Mouse (Mus musculus) lung, adult 2 months (tissue): Measurements from ENCODE around the gene Srgap2. TPM values are rescaled to one million over a fixed set of nuclear protein-coding genes. Genes with fewer than 3 reads are reported as not detected.

Source experiments
- DNase-seq: peaks from one replicate; pipeline ENCODE4 v3.0.0; 2022
- H3K4me1 ChIP-seq: fragments of 200-500 bp; 2 replicates; pipeline ENCODE4 v1.6.1; 2011; ENCODE audit warnings: low read length; ENCODE audit not compliant: control insufficient read depth, insufficient read depth
- H3K4me3 ChIP-seq: fragments of 200-500 bp; replicated peaks from 2 replicates; pipeline ENCODE3; 2011; ENCODE audit warnings: low read depth, mild to moderate bottlenecking, control low read depth, low read length; ENCODE audit errors: extremely low read depth
- CTCF ChIP-seq: fragments of 200-500 bp; IDR thresholded peaks from 2 replicates; pipeline ENCODE4 v1.5.1; 2011; ENCODE audit warnings: mild to moderate bottlenecking, low read length, control low read depth; ENCODE audit not compliant: insufficient read depth
- POLR2A ChIP-seq: fragments of 200-500 bp; IDR thresholded peaks from 2 replicates; pipeline ENCODE4 v1.6.1; 2011; ENCODE audit warnings: low read depth, mild to moderate bottlenecking, control low read depth, low read length, borderline replicate concordance; ENCODE audit errors: extremely low read depth
- WGBS: fragments of 180-500 bp; shearing (Covaris S2); methylation state at CpG from one replicate; pipeline ENCODE4 v1.1.7; 2018; 5-methylcytosine and 5-hydroxymethylcytosine counted together
- polyA plus RNA-seq: library from polyadenylated mRNA; depleted of rRNA; stranded (reverse); fragments of >200 nt; gene quantifications from 2 replicates; pipeline ENCODE4 v1.2.3, GENCODE M21; 2012

The Srgap2 gene
- polyA plus RNA-seq, 1 experiment: 34.8 TPM

DNA sequence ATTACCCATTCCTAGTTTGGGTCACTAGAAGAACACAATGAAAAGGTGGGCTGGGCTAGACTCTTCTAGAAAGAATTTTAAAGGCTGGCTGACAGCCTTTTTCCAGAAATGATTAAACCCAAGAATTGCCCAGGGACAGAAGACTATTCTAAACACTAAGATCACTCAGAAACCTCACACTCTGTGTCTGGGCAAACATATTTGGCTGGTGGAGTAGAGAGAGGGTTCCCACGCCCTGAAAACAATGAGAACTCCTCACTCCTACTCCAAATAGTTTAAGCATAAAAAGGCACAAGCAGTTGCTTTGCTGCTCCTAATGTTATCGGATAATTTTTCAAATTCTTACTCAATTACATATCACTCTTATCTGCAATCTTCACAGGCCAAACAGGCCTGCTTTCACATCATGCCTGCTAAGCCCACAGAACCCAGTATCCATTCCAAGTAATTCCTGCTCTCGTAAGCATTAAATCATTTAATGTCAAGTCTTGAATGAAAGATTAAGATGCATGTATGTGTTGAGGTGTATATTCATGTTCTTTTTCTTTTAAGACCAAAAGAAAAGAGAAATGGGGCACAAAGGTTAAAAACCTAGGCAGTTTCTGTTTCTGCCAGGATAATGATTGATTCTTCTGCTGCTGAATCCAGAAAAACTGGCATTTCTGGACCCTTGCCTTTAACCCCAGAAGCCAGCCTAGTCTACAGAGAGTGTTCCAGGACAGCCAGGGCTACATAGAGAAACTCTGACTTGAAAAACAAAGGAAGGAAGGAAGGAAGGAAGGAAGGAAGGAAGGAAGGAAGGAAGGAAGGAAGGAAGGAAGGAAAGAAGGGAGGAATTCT is 15.3 kb downstream of the Srgap2 start:
- 47% methylated on average over 3 of the region's 3 CpGs for WGBS
- Histone ChIP-seq H3K4me3 (no peak overlapping the region), H3K4me1 (peaks cover 10% of the 10 kb centered on the region)
- DNase-seq: no peak
- TF ChIP-seq CTCF (no peak), POLR2A (no peak)

DNA sequence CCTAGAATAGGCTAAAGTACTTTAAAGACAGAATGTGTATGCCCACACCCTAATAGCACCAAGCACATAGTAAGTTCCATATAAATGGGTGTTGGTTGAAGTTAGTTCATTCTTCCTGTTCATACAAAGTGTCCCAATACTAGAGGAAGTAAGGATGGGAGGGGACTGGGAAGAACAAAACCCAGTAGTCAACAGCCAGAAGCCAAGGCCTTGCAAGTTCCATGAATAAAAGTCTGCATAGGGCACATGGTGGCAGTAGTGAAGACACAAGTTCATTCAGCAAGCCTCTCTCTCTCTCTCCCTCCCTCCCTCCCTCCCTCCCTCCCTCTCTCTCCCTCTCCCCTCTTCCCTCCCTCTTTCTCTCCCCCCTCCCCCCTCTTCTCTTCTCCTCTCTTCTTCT is 16.0 kb downstream of the Srgap2 start:
- no peak for DNase-seq
- Histone ChIP-seq H3K4me1 (peaks cover 8% of the 10 kb centered on the region), H3K4me3 (no peak overlapping the region)
- TF ChIP-seq POLR2A: no peak
- TF ChIP-seq CTCF: no peak

DNA sequence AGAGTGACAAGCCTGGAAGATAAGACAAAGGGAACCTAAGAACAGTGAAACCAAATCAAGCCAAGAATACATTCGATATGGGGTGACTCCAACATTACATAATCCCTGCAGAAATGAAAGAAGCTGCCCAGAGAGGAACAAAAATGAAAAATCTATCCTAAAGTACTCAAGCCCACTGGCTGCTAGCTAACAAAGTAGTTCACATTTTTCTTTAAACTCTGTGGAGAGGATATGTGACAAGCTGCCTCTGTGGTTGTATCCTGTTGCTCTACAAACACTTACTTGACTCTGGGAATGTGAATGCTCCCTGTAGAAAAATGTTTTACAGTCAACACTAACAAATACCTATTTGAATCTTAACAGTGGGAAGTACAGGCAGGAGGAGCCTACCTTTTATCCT is 25.5 kb downstream of the Srgap2 start:
- H3K4me3 ChIP-seq: no peak overlapping the region
- TF ChIP-seq POLR2A (no peak), CTCF (no peak)
- H3K4me1 ChIP-seq: peaks cover 11% of the 10 kb centered on the region
- WGBS: 26% methylated on average over 1 of the region's 1 CpGs
- DNase-seq: no peak

DNA sequence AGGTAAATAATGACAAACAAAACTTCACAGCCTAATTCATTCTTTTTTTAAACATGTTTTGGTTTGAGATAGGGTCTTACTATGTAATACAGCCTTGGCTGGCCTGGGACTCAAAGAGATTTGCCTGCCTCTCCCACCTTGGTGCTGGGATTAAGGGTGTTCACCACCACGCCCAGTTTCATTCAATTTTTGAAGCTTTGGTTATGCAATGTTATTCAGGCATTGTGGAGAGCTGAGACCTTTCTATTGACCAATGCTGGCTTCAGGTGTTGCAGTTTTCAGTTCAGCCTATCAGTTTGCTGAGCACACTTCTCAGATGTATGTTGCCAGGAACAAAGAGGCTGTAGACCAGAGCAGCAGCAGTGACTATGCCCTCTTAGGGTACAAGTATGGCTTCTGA is 28.9 kb downstream of the Srgap2 start:
- no peak for DNase-seq
- no peak for TF ChIP-seq POLR2A
- no peak for TF ChIP-seq CTCF
- Histone ChIP-seq H3K4me1 (peaks cover 2% of the 10 kb centered on the region), H3K4me3 (no peak overlapping the region)
- 69% methylated on average over 1 of the region's 1 CpGs for whole genome bisulfite sequencing

DNA sequence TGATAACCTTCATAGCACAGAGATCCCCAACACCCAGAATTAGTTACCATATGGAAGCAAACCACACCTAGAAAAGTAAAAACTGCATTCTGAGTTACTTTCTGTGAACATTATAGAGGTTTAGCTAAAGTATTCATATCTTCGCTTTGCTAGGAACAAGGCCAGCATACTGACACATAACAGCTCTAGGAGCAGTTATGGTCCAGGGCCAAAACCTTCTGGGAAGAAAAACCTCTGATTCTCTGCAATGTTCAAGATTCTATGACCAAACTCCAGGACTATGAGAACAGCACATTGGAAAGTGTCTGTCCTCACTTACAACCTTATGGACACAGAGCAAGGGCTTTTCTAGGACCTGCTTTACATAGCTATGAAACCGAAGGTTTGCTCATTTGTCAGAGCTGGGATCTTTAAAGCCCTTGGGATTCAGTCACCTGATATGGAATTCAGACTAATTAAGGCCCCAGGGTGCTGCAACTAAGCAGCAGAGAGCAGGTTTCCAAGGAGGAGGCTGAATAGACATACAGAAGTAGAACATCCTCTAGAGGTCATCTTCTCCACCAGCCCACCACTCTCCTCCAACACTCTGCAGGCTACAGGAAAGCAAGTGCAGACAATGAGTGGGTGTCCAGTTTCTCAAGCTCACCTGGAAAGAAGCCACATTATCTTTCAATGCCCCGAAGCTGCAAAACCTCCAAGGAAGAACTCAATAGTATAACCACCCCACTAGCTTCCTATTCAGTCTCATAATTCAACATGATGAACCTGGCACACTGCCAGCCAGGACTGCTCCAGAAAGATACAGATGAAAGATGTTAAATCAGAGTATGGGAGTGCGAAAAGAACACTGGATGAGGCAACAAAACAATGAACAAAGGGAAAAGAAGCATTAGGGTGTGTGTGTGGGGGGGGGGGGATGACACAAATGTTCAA is 32.9 kb downstream of the Srgap2 start:
- TF ChIP-seq CTCF: no peak
- TF ChIP-seq POLR2A: no peak
- DNase-seq: no peak
- H3K4me1 ChIP-seq: peaks cover 6% of the 10 kb centered on the region; the same call in 1 of the 2 replicates
- 59% methylated on average over 4 of the region's 4 CpGs for WGBS
- H3K4me3 ChIP-seq: no peak overlapping the region

DNA sequence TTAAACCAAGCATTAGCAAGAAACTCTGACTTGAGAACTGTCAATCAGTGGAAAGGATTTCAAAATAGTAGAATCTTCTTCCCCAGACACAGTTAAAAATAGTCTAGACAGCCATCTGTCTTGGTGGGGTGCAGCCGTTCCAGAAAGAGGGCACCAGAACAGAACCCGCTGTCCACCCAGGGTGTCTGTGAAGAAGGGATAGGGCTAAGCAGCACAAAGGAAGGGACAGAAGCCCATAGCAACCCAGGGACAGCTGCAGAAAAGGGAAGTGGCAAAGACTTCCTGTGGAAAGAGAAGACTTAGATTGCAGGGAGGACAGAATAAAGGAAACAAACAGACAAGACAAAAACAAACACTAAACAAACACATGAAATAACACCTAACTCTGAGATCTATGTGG is 34.8 kb downstream of the Srgap2 start:
- no peak for DNase-seq
- Histone ChIP-seq H3K4me3 (no peak overlapping the region), H3K4me1 (peaks cover 8% of the 10 kb centered on the region)
- TF ChIP-seq CTCF: no peak
- no peak for TF ChIP-seq POLR2A
- WGBS: 48% methylated on average over 2 of the region's 2 CpGs

DNA sequence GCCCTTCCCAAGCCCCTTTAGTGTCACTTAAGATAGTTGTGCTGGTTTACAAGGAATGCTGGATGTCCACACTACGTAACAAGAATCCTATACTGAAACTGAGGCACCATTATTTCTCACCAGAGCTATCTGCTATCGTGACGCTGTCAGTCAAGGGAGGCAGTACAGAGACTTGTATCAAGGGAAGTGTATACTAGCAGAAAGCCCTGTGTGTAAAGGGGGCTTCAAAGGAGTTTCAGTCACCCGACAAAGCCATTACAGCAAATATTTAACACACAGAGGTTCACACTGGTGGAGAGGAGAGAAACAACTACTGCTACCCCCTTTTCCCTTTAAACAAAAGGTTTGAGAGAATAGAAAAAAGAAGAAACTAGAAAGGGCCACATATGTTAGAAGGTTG is 35.6 kb downstream of the Srgap2 start:
- WGBS: 70% methylated on average over 4 of the region's 4 CpGs
- TF ChIP-seq POLR2A (no peak), CTCF (no peak)
- Histone ChIP-seq H3K4me3 (no peak overlapping the region), H3K4me1 (peaks cover 8% of the 10 kb centered on the region)
- DNase-seq: no peak

DNA sequence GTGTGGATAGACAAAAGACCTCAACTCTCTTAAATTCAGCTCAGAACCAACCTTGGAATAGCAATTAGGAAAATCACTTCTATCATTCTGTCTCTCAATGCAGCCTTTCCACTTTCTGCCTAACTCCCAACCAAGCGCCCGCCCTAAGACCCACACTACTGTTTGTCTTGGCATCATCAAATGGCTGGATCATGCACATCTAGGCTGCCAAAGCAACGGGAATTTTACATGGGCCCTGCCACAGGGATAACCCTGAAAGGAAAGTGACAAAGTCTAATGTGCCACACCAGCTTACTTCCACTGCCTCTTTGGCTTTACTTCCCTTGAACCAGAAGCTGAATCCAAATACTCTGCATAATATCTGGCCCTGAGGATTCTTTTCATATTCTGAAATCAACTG is 37.8 kb downstream of the Srgap2 start:
- DNase-seq: no peak
- WGBS: 52% methylated on average over 3 of the region's 3 CpGs
- peaks cover 11% of the 10 kb centered on the region for H3K4me1 ChIP-seq
- TF ChIP-seq POLR2A (no peak), CTCF (no peak)
- no peak overlapping the region for H3K4me3 ChIP-seq

DNA sequence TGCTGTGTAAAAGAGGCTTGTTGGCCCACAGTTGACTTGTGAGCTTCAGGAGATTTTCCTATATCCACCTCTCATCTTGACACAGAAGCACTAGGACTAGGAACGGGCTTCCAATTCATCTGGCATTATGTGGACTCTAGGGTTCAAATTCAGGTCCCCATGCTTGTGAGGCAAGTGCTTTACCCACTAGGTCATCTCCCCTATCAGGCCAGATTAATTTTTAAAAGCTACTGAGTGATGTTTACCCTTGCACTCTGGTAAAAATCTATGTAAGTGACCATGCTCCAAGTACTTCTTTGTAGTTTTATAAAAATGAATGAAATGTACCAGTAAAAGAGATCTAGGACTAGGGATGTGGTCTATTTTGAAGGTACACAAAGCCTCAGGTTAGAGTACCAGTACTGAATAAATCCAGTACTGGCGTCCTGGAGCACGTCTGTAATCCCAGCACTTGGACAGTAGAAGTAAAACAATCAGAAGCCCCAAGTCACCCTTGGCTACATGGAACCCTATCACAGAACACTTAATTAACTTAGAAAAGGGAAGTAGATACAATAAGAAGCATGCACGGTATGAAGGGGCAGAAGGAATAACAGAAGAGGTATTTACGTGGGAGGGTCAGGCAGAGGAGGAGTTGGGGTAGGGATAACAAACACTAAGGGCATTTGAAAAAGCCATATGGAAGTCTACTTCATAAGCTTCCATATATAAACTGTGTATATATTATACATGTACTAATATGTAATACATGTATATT is 40.9 kb downstream of the Srgap2 start:
- 49% methylated on average over 5 of the region's 5 CpGs for WGBS
- peaks cover 8% of the 10 kb centered on the region for H3K4me1 ChIP-seq
- DNase-seq: no peak

More for the DNA sequence above, 40.9 kb downstream of the Srgap2 start:
- TF ChIP-seq POLR2A (no peak), CTCF (no peak)
- no peak overlapping the region for H3K4me3 ChIP-seq
